Mouse (Mus musculus): Measurements from ENCODE around the gene Sim2. TPM values are rescaled to one million over a fixed set of nuclear protein-coding genes. Genes with fewer than 3 reads are reported as not detected.

The Sim2 gene
- polyA plus RNA-seq, 1 experiment from 2014 or later = 0.58 TPM

GRCm38 (mm10) chr16:94117333-94117732, 32.6 kb downstream of the Sim2 start:
- Histone ChIP-seq H3K4me1 (peaks cover 4% of the 10 kb centered on the region; the same call in 1 of the 2 replicates), H3K36me3 (no peaks in the 10 kb centered on the region), H3K27me3 (peaks cover 48% of the 10 kb centered on the region), H3K4me2 (no peak overlapping the region), H3K4me3 (no peak overlapping the region), H3K9me3 (no peaks in the 10 kb centered on the region), H3K9ac (no peak overlapping the region), H3K27ac (no peak overlapping the region)
- ATAC-seq (ENCODE audit: insufficient number of reproducible peaks, insufficient read depth, low FRiP score, low TSS enrichment, low read depth) = 0 out of 2 replicates have a peak, but pooled peaks have one; percentile 32
- WGBS = 58% methylated on average over 6 of the region's 6 CpGs

- Histone ChIP-seq H3K36me3 (no peaks in the 10 kb centered on the region), H3K27me3 (peaks cover 55% of the 10 kb centered on the region), H3K27ac (no peak overlapping the region), H3K4me3 (no peak overlapping the region), H3K9me3 (no peaks in the 10 kb centered on the region), H3K4me2 (no peak overlapping the region), H3K4me1 (peaks cover 8% of the 10 kb centered on the region; the same call in 1 of the 2 replicates), H3K9ac (no peak overlapping the region)
- WGBS = 88% methylated on average over 1 of the region's 1 CpGs
- no peak for ATAC-seq (ENCODE audit: insufficient number of reproducible peaks, insufficient read depth, low FRiP score, low TSS enrichment, low read depth)
Measured at GRCm38 (mm10) chr16:94118394-94118793, 33.7 kb downstream of the Sim2 start.

GRCm38 (mm10) chr16:94122347-94122746, 37.6 kb downstream of the Sim2 start:
- Histone ChIP-seq H3K9me3 (no peaks in the 10 kb centered on the region), H3K4me3 (no peak overlapping the region), H3K4me2 (no peak overlapping the region), H3K36me3 (no peaks in the 10 kb centered on the region), H3K27ac (no peak overlapping the region), H3K4me1 (peaks cover 26% of the 10 kb centered on the region), H3K27me3 (peaks cover 74% of the 10 kb centered on the region), H3K9ac (no peak overlapping the region)
- no peak for ATAC-seq (ENCODE audit: insufficient number of reproducible peaks, insufficient read depth, low FRiP score, low TSS enrichment, low read depth)
- WGBS = 82% methylated on average over 3 of the region's 3 CpGs

- 68% methylated on average over 11 of the region's 11 CpGs for WGBS
- peaks cover 75% of the 10 kb centered on the region for H3K27me3 ChIP-seq
- H3K36me3 ChIP-seq = no peaks in the 10 kb centered on the region
- no peak overlapping the region for H3K4me2 ChIP-seq
- no peaks in the 10 kb centered on the region for H3K9me3 ChIP-seq
- H3K4me1 ChIP-seq = peaks cover 24% of the 10 kb centered on the region
- H3K4me3 ChIP-seq = no peak overlapping the region
- H3K9ac ChIP-seq = no peak overlapping the region
- no peak for ATAC-seq (ENCODE audit: insufficient number of reproducible peaks, insufficient read depth, low FRiP score, low TSS enrichment, low read depth)
- no peak overlapping the region for H3K27ac ChIP-seq
Measured at GRCm38 (mm10) chr16:94123247-94123646, 38.5 kb downstream of the Sim2 start.

- WGBS = under 1% methylated on average over 81 of the region's 83 CpGs
Measured at GRCm38 (mm10) chr16:94125172-94125981, 40.6 kb downstream of the Sim2 start.

GRCm38 (mm10) chr16:94126200-94126599, 41.5 kb downstream of the Sim2 start:
- WGBS = 32% methylated on average over 9 of the region's 9 CpGs
- no peak for ATAC-seq (ENCODE audit: insufficient number of reproducible peaks, insufficient read depth, low FRiP score, low TSS enrichment, low read depth)
- peak overlapping the region; percentile 97 for H3K4me2 ChIP-seq
- no peak overlapping the region for H3K4me3 ChIP-seq
- H3K27me3 ChIP-seq = peaks cover 66% of the 10 kb centered on the region
- H3K4me1 ChIP-seq = peaks cover 38% of the 10 kb centered on the region
- H3K9me3 ChIP-seq = no peaks in the 10 kb centered on the region
- H3K36me3 ChIP-seq = no peaks in the 10 kb centered on the region
- H3K9ac ChIP-seq = no peak overlapping the region
- H3K27ac ChIP-seq = no peak overlapping the region

More at GRCm38 (mm10) chr16:94125172-94125981, 40.6 kb downstream of the Sim2 start:
- H3K9me3 ChIP-seq = no peaks in the 10 kb centered on the region
- no peak overlapping the region for H3K27ac ChIP-seq
- H3K36me3 ChIP-seq = no peaks in the 10 kb centered on the region
- peaks cover 72% of the 10 kb centered on the region for H3K27me3 ChIP-seq
- H3K9ac ChIP-seq = peak overlapping the region; percentile 72
- H3K4me1 ChIP-seq = peaks cover 33% of the 10 kb centered on the region
- H3K4me2 ChIP-seq = peak overlapping the region; percentile 97
- H3K4me3 ChIP-seq = peak overlapping the region; percentile 54
- 0 out of 2 replicates have a peak, but pooled peaks have one; percentile 38 for ATAC-seq (ENCODE audit: insufficient number of reproducible peaks, insufficient read depth, low FRiP score, low TSS enrichment, low read depth)

GRCm38 (mm10) chr16:94128236-94128835, 43.6 kb downstream of the Sim2 start:
- WGBS = 49% methylated on average over 2 of the region's 2 CpGs
- H3K27ac ChIP-seq = no peak overlapping the region
- ATAC-seq (ENCODE audit: insufficient number of reproducible peaks, insufficient read depth, low FRiP score, low TSS enrichment, low read depth) = no peak
- no peak overlapping the region for H3K9ac ChIP-seq
- H3K27me3 ChIP-seq = peaks cover 47% of the 10 kb centered on the region
- H3K4me1 ChIP-seq = peaks cover 35% of the 10 kb centered on the region
- H3K4me3 ChIP-seq = no peak overlapping the region
- H3K4me2 ChIP-seq = no peak overlapping the region
- 0 out of 2 replicates have a peak, but pooled peaks cover 2% of the 10 kb centered on the region for H3K36me3 ChIP-seq
- no peaks in the 10 kb centered on the region for H3K9me3 ChIP-seq

- 0 out of 2 replicates have a peak, but pooled peaks cover 2% of the 10 kb centered on the region for H3K36me3 ChIP-seq
- H3K27me3 ChIP-seq = no peaks in the 10 kb centered on the region
- no peak overlapping the region for H3K4me3 ChIP-seq
- 73% methylated on average over 10 of the region's 10 CpGs for WGBS
- H3K4me1 ChIP-seq = peaks cover 11% of the 10 kb centered on the region
- no peak overlapping the region for H3K4me2 ChIP-seq
- H3K9me3 ChIP-seq = no peaks in the 10 kb centered on the region
- no peak for ATAC-seq (ENCODE audit: insufficient number of reproducible peaks, insufficient read depth, low FRiP score, low TSS enrichment, low read depth)
- H3K27ac ChIP-seq = no peak overlapping the region
- no peak overlapping the region for H3K9ac ChIP-seq
Measured at GRCm38 (mm10) chr16:94134218-94134617, 49.5 kb downstream of the Sim2 start.

GRCm38 (mm10) chr16:94140746-94141145, 56.0 kb downstream of the Sim2 start:
- no peak for ATAC-seq (ENCODE audit: insufficient number of reproducible peaks, insufficient read depth, low FRiP score, low TSS enrichment, low read depth)
- WGBS = 65% methylated on average over 10 of the region's 10 CpGs
- H3K27me3 ChIP-seq = peaks cover 14% of the 10 kb centered on the region
- H3K4me2 ChIP-seq = no peak overlapping the region
- H3K4me1 ChIP-seq = peaks cover 32% of the 10 kb centered on the region
- no peaks in the 10 kb centered on the region for H3K36me3 ChIP-seq
- no peaks in the 10 kb centered on the region for H3K9me3 ChIP-seq
- no peak overlapping the region for H3K27ac ChIP-seq
- H3K4me3 ChIP-seq = no peak overlapping the region
- H3K9ac ChIP-seq = no peak overlapping the region

GRCm38 (mm10) chr16:94143325-94143724, 58.6 kb downstream of the Sim2 start:
- no peak overlapping the region for H3K4me3 ChIP-seq
- WGBS = 13% methylated on average over 10 of the region's 10 CpGs
- ATAC-seq (ENCODE audit: insufficient number of reproducible peaks, insufficient read depth, low FRiP score, low TSS enrichment, low read depth) = no peak
- peak overlapping the region; percentile 24 for H3K4me2 ChIP-seq
- H3K4me1 ChIP-seq = peaks cover 37% of the 10 kb centered on the region
- H3K27ac ChIP-seq = peak overlapping the region; percentile 5; the same call in 1 of the 2 replicates
- peak overlapping the region; percentile 41; the same call in 1 of the 2 replicates for H3K9ac ChIP-seq
- H3K9me3 ChIP-seq = no peaks in the 10 kb centered on the region
- H3K27me3 ChIP-seq = peaks cover 19% of the 10 kb centered on the region
- no peaks in the 10 kb centered on the region for H3K36me3 ChIP-seq

GRCm38 (mm10) chr16:94148139-94148538, 63.4 kb downstream of the Sim2 start:
- WGBS = 21% methylated on average over 11 of the region's 11 CpGs
- Histone ChIP-seq H3K4me2 (peak overlapping the region; percentile 42), H3K9ac (0 out of 2 replicates have a peak overlapping the region, but pooled peaks have one; percentile 44), H3K4me1 (peaks cover 30% of the 10 kb centered on the region), H3K9me3 (no peaks in the 10 kb centered on the region), H3K27me3 (peaks cover 24% of the 10 kb centered on the region), H3K4me3 (peak overlapping the region; percentile 16; the same call in 1 of the 2 replicates), H3K27ac (peak overlapping the region; percentile 17), H3K36me3 (no peaks in the 10 kb centered on the region)
- ATAC-seq (ENCODE audit: insufficient number of reproducible peaks, insufficient read depth, low FRiP score, low TSS enrichment, low read depth) = peak; percentile 73; the same call in 1 of the 2 replicates

Data from embryonic facial prominence, embryonic 13.5 days (tissue).